Mouse (Mus musculus) ES-Bruce4 (cell line): ENCODE results near the gene Tomm40. TPM values are rescaled to one million over a fixed set of nuclear protein-coding genes. Genes with fewer than 3 reads are reported as not detected.

Source experiments
- H3K27ac ChIP-seq: 2 replicates; pipeline ENCODE4 v1.5.1; 2012; ENCODE audit warnings: low read length, inconsistent platforms; ENCODE audit not compliant: insufficient read depth
- H3K27me3 ChIP-seq: 2 replicates; pipeline ENCODE4 v1.6.1; 2012; ENCODE audit warnings: mild to moderate bottlenecking, low read length, inconsistent platforms; ENCODE audit not compliant: control insufficient read depth, poor library complexity, insufficient read depth, severe bottlenecking
- H3K36me3 ChIP-seq: 2 replicates; pipeline ENCODE4 v1.6.1; 2012; ENCODE audit warnings: inconsistent platforms, mild to moderate bottlenecking, low read length, moderate library complexity; ENCODE audit not compliant: control insufficient read depth, poor library complexity, insufficient read depth, severe bottlenecking
- H3K4me1 ChIP-seq: one replicate; pipeline ENCODE4 v1.8.1; 2011; ENCODE audit warnings: low read length; ENCODE audit not compliant: control insufficient read depth, insufficient read depth
- H3K4me3 ChIP-seq: 2 replicates; pipeline ENCODE4 v1.5.1; 2011; ENCODE audit warnings: low read depth, mild to moderate bottlenecking, low read length
- H3K9ac ChIP-seq: 2 replicates; pipeline ENCODE4 v1.6.1; 2012; ENCODE audit warnings: low read depth, mild to moderate bottlenecking, inconsistent platforms; ENCODE audit not compliant: poor library complexity, severe bottlenecking
- H3K9me3 ChIP-seq: replicated peaks from 2 replicates; pipeline ENCODE4 v1.6.1; 2012; ENCODE audit warnings: mild to moderate bottlenecking, low read length, inconsistent platforms; ENCODE audit not compliant: control insufficient read depth, poor library complexity, insufficient read depth, severe bottlenecking
- CTCF ChIP-seq: IDR thresholded peaks from one replicate; pipeline ENCODE4 v1.8.1; 2011; ENCODE audit warnings: low read depth, low read length
- EP300 ChIP-seq: IDR thresholded peaks from 2 replicates; pipeline ENCODE4 v1.6.1; 2011; ENCODE audit warnings: low read depth, low read length; ENCODE audit not compliant: insufficient read depth
- POLR2A ChIP-seq: IDR thresholded peaks from one replicate; pipeline ENCODE4 v1.8.1; 2011; ENCODE audit warnings: low read length; ENCODE audit not compliant: insufficient read depth
- polyA plus RNA-seq: library from polyadenylated mRNA; stranded (reverse); fragments of >200 nt; gene quantifications from 2 replicates; pipeline ENCODE4 v1.2.4, GENCODE M21; 2011; ENCODE audit warnings: low read depth; ENCODE audit not compliant: missing spikeins, insufficient read depth, insufficient read length

Tomm40 gene
- polyA plus RNA-seq, 1 experiment: 68.2 TPM

DNA sequence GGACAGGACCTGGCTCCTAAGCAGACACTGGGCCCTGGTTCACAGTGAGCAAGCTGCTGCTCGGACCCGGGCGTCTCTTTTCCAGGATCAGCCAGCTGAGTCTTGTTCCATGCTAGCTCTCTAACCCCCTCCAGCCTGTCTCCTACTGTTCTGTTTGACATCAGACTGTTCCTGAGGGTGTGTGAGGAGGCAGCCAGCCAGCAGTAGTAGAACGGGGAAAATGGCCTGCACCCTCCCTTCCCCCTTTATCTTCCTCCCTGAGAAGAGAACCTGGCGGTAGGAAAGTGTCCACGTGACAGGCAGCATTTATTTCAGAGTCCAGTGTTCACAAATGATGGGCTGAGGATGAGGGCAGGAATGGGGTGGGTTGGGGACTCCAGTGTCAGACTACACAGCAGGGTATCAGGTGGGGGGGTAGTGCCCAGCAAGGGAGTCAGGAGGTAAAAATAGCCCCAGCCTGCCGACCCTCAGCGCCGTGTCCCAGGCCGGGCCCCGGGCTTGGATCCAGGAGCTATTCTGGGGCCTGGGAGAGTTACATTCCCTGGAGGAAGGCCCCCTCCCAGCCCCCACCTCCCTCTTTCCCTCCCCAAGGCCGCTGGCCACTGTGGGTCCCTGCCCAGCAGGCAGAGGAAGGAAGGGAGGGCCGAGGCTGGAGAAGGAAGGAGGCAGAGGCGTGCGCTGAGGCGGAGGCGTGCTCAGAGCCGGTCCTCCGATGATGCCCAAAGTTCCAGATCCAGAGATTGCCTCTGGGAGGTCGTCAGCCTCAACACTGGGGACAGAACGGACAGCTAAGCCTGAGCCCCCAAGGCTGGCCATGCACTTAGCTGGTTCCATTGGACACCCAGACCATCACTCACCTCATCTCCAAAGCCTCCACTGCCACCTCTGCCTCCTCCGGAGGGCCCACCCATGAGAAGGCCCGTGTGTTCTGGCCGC, 40.9 kb upstream of the Tomm40 start:
- Histone ChIP-seq H3K9ac (no peak overlapping the region), H3K27me3 (no peaks in the 10 kb centered on the region), H3K27ac (no peak overlapping the region)

GRCm38 (mm10) chr7:19755008-19755407, 39.8 kb upstream of the Tomm40 start:
- Histone ChIP-seq H3K9me3 (no peaks in the 10 kb centered on the region), H3K9ac (no peak overlapping the region), H3K27ac (no peak overlapping the region), H3K4me1 (peaks cover 5% of the 10 kb centered on the region), H3K4me3 (no peak overlapping the region), H3K36me3 (peaks cover 10% of the 10 kb centered on the region), H3K27me3 (no peaks in the 10 kb centered on the region)
- TF ChIP-seq POLR2A (no peak), CTCF (peak; percentile 55), EP300 (no peak)

More for the DNA sequence above, 40.9 kb upstream of the Tomm40 start:
- H3K4me3 ChIP-seq: no peak overlapping the region
- H3K4me1 ChIP-seq: peaks cover 2% of the 10 kb centered on the region
- H3K9me3 ChIP-seq: no peaks in the 10 kb centered on the region
- peaks cover 13% of the 10 kb centered on the region for H3K36me3 ChIP-seq
- TF ChIP-seq POLR2A: no peak
- TF ChIP-seq CTCF: no peak
- TF ChIP-seq EP300: no peak

DNA sequence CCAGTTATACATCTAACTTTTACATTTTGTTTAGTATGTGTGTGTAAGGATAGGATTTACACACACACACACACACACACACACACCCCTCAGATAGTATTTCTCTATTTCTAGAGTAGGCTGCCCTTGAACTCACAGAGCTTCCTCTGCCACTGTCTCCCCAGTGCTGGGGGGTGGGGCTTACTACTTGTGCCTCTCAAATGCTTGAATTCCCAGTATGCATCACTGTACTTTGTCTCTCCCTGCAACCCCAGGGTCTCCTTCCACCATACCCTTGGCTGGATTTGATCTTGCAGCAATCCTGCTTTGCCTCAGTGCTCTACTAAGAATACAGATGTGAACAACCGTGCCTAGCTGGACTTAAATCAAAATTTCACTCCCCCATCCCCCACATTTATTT, 38.8 kb upstream of the Tomm40 start:
- Histone ChIP-seq H3K9me3 (no peaks in the 10 kb centered on the region), H3K4me1 (peaks cover 5% of the 10 kb centered on the region), H3K27me3 (no peaks in the 10 kb centered on the region), H3K4me3 (no peak overlapping the region), H3K9ac (no peak overlapping the region), H3K27ac (peak overlapping the region; percentile 81), H3K36me3 (peaks cover 10% of the 10 kb centered on the region)
- TF ChIP-seq POLR2A (no peak), CTCF (no peak), EP300 (no peak)

- Histone ChIP-seq H3K27ac (peak overlapping the region; percentile 81), H3K9ac (no peak overlapping the region), H3K36me3 (peaks cover 8% of the 10 kb centered on the region), H3K4me3 (no peak overlapping the region), H3K4me1 (peaks cover 5% of the 10 kb centered on the region), H3K27me3 (no peaks in the 10 kb centered on the region), H3K9me3 (no peaks in the 10 kb centered on the region)
- TF ChIP-seq EP300 (peak; percentile 82), POLR2A (no peak)
Measured at GRCm38 (mm10) chr7:19753587-19753986, 38.3 kb upstream of the Tomm40 start.

DNA sequence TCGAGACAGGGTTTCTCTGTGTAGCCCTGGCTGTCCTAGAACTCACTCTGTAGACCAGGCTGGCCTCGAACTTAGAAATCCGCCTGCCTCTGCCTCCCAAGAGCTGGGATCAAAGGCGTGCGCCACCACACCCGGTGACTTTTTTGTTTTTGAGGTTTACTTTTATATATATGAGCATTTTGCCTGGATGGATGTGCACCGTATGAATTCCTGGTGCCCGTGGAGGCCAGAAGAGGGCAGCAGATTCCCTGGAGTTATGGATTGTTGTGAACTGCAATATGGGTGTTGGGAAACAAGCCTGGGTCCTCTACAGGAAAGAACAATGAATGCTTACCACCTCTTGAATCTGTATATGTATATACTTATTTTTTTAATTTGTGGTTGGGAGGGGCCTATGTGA, 37.4 kb upstream of the Tomm40 start:
- Histone ChIP-seq H3K4me3 (no peak overlapping the region), H3K27ac (peak overlapping the region; percentile 28; the same call in 1 of the 2 replicates), H3K36me3 (0 out of 2 replicates have a peak, but pooled peaks cover 2% of the 10 kb centered on the region), H3K9me3 (no peaks in the 10 kb centered on the region), H3K27me3 (no peaks in the 10 kb centered on the region), H3K9ac (no peak overlapping the region), H3K4me1 (peaks cover 5% of the 10 kb centered on the region)
- TF ChIP-seq CTCF (peak; percentile 74), POLR2A (no peak)

- Histone ChIP-seq H3K9ac (no peak overlapping the region), H3K36me3 (no peaks in the 10 kb centered on the region), H3K9me3 (no peaks in the 10 kb centered on the region), H3K27ac (no peak overlapping the region), H3K27me3 (no peaks in the 10 kb centered on the region), H3K4me1 (peaks cover 6% of the 10 kb centered on the region), H3K4me3 (no peak overlapping the region)
- no peak for TF ChIP-seq CTCF
- no peak for TF ChIP-seq EP300
- TF ChIP-seq POLR2A: no peak
Measured at GRCm38 (mm10) chr7:19751070-19751383, 35.8 kb upstream of the Tomm40 start.
